Mouse (Mus musculus): ENCODE measurements around the gene Krt33a.

Krt33a gene

GRCm38 (mm10) chr11:99986180-99986647 is 29.8 kb downstream of the Krt33a start, which contains the start of gene Krtap16-1:
Krtap16-1 (minus strand) TSS chr11:99986597.
- no peak for DNase-seq (ENCODE audit: low read depth)

- DNase-seq (ENCODE audit: low read depth), result no peak
Observed at GRCm38 (mm10) chr11:99985291-99986092, 30.5 kb downstream of the Krt33a start.

GRCm38 (mm10) chr11:99983442-99983841 is 32.6 kb downstream of the Krt33a start:
- no peak for DNase-seq (ENCODE audit: low read depth)

GRCm38 (mm10) chr11:99982731-99983130 is 33.3 kb downstream of the Krt33a start:
- DNase-seq (ENCODE audit: low read depth), result no peak

GRCm38 (mm10) chr11:99978953-99979352 is 37.1 kb downstream of the Krt33a start, which contains the start of gene Krtap29-1:
Krtap29-1 (minus strand) TSS chr11:99979053.
- no peak for DNase-seq (ENCODE audit: low read depth)

GRCm38 (mm10) chr11:99965961-99966360 is 50.1 kb downstream of the Krt33a start:
- no peak for DNase-seq (ENCODE audit: low read depth)

- DNase-seq (ENCODE audit: low read depth), result peak; percentile 6
Observed at GRCm38 (mm10) chr11:99964213-99964612, 51.8 kb downstream of the Krt33a start.
